Mouse (Mus musculus) forebrain, embryonic 12.5 days (tissue): ENCODE measurements around the gene Nipbl. TPM values are rescaled to one million over a fixed set of nuclear protein-coding genes. Genes with fewer than 3 reads are reported as not detected.
A peak's percentile ranks its signal among the peaks of the same experiment; 100 is the strongest.

Experiments used
- ATAC-seq: fragments of 200-750 bp; cut with Nextera tagmentation; 2 replicates; pipeline ENCODE4 v1.8.0; 2017; ENCODE audit warnings: moderate TSS enrichment; ENCODE audit not compliant: low FRiP score
- H3K27ac ChIP-seq: fragments of 300-500 bp; sonication (generic); 2 replicates; pipeline ENCODE4 v1.5.1; 2016; ENCODE audit warnings: mild to moderate bottlenecking
- H3K27me3 ChIP-seq: fragments of 300-500 bp; sonication (generic); 2 replicates; pipeline ENCODE4 v1.6.1; 2016; ENCODE audit warnings: mild to moderate bottlenecking
- H3K36me3 ChIP-seq: fragments of 300-500 bp; sonication (generic); replicated peaks from 2 replicates; pipeline ENCODE4 v1.6.1; 2016; ENCODE audit warnings: mild to moderate bottlenecking
- H3K4me1 ChIP-seq: fragments of 300-500 bp; sonication (generic); 2 replicates; pipeline ENCODE4 v1.6.1; 2016
- H3K4me2 ChIP-seq: fragments of 300-500 bp; sonication (generic); 2 replicates; pipeline ENCODE4 v1.6.1; 2016; ENCODE audit warnings: mild to moderate bottlenecking, moderate library complexity
- H3K4me3 ChIP-seq: fragments of 300-500 bp; sonication (generic); replicated peaks from 2 replicates; pipeline ENCODE4 v1.5.1; 2016; ENCODE audit warnings: mild to moderate bottlenecking
- H3K9ac ChIP-seq: fragments of 300-500 bp; sonication (generic); 2 replicates; pipeline ENCODE4 v1.6.1; 2016; ENCODE audit warnings: mild to moderate bottlenecking
- H3K9me3 ChIP-seq: fragments of 300-500 bp; sonication (generic); 2 replicates; pipeline ENCODE4 v1.6.1; 2016
- WGBS: fragments of 180-500 bp; shearing (Covaris S2); methylation state at CpG from one replicate; pipeline ENCODE4 v1.1.7; 2016; 5-methylcytosine and 5-hydroxymethylcytosine counted together
- polyA plus RNA-seq: library from polyadenylated mRNA; unstranded; fragments of >200 nt; fragmentation: Nextera tagmentation; extraction: Ambion mirVana; gene quantifications from 2 replicates; pipeline ENCODE4 v1.2.1, GENCODE M21; 2016

The Nipbl gene
- polyA plus RNA-seq, 1 experiment from 2014 or later = 25.0 TPM

DNA sequence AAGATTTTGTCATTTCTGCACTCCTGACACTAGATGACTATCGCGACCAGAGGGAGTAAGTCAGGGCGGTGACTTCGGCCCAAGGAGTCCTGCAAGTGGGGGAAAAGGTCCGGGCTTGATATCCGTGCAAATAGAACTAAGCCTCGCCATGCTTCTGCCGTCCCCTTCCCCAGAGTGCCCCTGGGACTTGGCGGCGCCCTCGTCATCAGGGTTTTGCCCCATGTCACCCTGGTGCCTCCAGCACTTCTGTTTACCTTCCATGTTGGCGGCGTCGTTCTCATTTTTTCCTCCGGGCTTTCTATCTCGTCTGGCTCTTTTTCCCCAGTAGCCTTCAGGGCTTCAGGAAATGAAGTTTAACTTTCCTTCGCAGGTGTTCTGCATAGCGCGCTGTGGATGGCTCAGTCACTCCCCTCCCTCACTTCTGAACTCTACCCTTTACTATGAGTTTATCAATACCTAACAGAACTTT lies 1.7 kb upstream of the Nipbl start:
- Histone ChIP-seq H3K27me3 (no peaks in the 10 kb centered on the region), H3K9me3 (no peaks in the 10 kb centered on the region), H3K4me2 (peak overlapping the region; percentile 76), H3K4me3 (peak overlapping the region; percentile 89), H3K9ac (peak overlapping the region; percentile 98), H3K27ac (0 out of 2 replicates have a peak overlapping the region, but pooled peaks have one; percentile 33), H3K4me1 (peaks cover 30% of the 10 kb centered on the region), H3K36me3 (no peaks in the 10 kb centered on the region)
- WGBS = under 1% methylated on average over 19 of the region's 19 CpGs
- ATAC-seq = no peak

DNA sequence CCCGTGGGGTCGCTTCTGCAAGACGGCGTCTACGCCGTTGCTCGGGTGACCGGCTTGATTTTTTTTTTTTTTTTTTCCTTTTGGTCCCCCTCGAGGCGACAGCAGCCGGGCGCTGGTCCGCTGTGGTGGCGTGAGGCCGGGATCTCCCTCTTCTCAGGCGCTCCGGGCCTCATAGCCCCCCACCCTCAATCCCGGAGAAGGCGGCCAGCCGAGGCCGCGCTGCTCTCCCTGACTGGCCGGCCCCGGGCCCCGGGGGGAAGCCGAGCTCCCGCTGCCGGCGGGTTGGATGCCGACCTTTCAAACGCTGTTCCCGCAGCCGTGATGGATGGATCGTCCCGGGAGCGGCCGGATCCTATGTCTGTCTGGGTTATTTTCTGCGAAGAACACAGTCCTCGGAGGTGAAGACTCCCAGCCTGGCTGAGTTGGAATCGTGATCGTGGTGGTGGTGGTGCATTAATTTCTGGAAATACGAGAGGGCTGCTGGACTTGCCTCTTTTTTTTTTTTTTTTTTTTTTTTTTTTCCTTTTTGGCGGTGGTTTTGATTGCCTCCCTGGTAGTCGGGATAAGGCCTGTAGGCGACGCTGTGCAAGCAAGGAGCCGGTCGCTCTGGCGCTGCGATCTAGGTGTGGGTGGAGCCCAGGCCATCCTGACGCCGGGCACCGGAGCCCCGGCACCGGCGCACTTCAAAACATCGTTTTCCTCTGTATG lies 781 bp upstream of the Nipbl start:
- no peaks in the 10 kb centered on the region for H3K9me3 ChIP-seq
- H3K27me3 ChIP-seq = no peaks in the 10 kb centered on the region
- ATAC-seq = peak; percentile 71
- peaks cover 30% of the 10 kb centered on the region for H3K4me1 ChIP-seq
- no peaks in the 10 kb centered on the region for H3K36me3 ChIP-seq
- H3K27ac ChIP-seq = peak overlapping the region; percentile 99
- H3K4me2 ChIP-seq = peak overlapping the region; percentile 76
- WGBS = under 1% methylated on average over 52 of the region's 57 CpGs
- H3K4me3 ChIP-seq = peak overlapping the region; percentile 89
- H3K9ac ChIP-seq = peak overlapping the region; percentile 98

DNA sequence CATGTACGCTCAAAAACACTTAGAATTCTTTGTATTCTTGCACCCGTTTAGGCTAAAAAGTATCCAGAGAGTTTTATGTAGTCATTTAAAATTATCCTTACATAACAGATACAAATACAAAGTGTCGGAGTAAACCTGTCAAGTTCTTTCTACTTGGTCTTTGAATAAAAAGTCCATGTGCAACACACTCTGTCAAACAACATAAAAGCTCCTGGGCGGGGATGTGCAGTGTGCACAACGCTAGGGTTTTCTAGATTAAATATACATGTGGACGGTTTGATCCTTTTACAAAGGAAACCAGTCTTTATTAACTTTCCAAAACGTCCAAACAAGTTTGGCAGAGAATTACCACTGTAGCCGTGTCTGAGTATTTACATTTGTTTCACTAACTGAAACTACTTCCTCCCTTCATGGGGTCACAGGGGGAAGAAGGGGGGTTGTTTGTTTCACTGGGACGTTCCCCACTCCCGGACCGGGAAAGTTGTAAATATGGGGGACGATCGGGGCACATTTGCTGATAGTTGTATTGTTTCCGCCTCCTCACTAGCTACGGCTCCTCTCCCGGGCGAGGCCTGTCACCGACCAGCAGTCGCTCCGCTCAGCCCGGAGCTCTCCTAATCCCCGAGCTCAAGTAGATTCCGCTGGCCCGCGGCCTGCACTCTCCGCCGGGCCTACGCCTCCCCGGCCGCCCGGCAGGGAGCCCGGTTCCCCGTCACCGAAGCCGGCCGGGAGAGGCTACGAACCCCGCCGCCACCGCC lies 916 bp downstream of the Nipbl start:
- peak overlapping the region; percentile 89 for H3K4me3 ChIP-seq
- H3K27ac ChIP-seq = peak overlapping the region; percentile 99
- under 1% methylated on average over 39 of the region's 40 CpGs for WGBS
- H3K9ac ChIP-seq = peak overlapping the region; percentile 98
- peak overlapping the region; percentile 65 for H3K4me2 ChIP-seq
- peaks cover 30% of the 10 kb centered on the region for H3K4me1 ChIP-seq
- H3K36me3 ChIP-seq = no peaks in the 10 kb centered on the region
- H3K9me3 ChIP-seq = no peaks in the 10 kb centered on the region
- ATAC-seq = peak; percentile 52
- H3K27me3 ChIP-seq = no peaks in the 10 kb centered on the region

DNA sequence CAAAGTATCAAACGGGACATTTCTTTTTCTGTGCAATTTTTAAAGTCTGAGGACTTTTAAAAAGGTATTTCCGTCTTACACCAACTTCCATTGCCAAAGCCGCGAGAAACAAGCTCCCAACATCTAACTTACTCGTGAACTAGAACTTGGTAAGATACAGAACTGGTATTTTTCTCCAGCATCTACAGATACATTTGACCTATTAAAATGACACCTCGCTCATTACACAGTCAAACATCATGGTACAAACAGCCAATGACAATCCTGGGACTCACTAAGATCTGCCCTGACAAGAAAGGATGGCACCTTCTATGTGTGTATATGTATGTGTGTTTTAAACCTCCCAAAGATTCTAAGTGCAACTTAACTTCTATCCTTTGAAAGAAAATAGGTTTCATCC lies 1.5 kb downstream of the Nipbl start:
- Histone ChIP-seq H3K9ac (peak overlapping the region; percentile 98), H3K27ac (peak overlapping the region; percentile 54; the same call in 1 of the 2 replicates), H3K27me3 (no peaks in the 10 kb centered on the region), H3K36me3 (no peaks in the 10 kb centered on the region), H3K4me2 (peak overlapping the region; percentile 65), H3K4me3 (peak overlapping the region; percentile 89), H3K4me1 (peaks cover 28% of the 10 kb centered on the region), H3K9me3 (no peaks in the 10 kb centered on the region)
- no peak for ATAC-seq
- under 1% methylated on average over 6 of the region's 6 CpGs for WGBS

DNA sequence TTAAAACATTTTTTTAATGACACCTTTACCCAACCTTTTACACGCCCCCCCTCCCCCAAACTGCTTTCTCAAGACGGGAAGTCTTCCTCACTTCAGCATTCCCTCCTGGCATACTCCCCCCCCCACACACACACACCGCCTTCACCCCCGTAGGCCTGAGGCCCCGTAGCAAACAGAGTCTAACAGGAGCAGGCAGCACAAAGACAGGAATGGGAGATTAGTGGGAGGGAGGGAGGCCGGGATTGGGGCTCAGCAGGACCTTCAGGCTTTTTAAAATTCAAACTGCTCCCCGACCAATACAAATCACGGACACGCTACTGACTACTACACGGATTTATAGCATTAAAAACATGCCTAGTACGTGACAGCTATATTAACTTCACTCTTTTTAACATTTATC lies 2.1 kb downstream of the Nipbl start:
- H3K4me3 ChIP-seq = peak overlapping the region; percentile 89
- H3K36me3 ChIP-seq = no peaks in the 10 kb centered on the region
- 2% methylated on average over 11 of the region's 11 CpGs for WGBS
- no peaks in the 10 kb centered on the region for H3K27me3 ChIP-seq
- peaks cover 22% of the 10 kb centered on the region for H3K4me1 ChIP-seq
- H3K9me3 ChIP-seq = no peaks in the 10 kb centered on the region
- no peak for ATAC-seq
- H3K4me2 ChIP-seq = peak overlapping the region; percentile 65
- peak overlapping the region; percentile 98 for H3K9ac ChIP-seq
- no peak overlapping the region for H3K27ac ChIP-seq

DNA sequence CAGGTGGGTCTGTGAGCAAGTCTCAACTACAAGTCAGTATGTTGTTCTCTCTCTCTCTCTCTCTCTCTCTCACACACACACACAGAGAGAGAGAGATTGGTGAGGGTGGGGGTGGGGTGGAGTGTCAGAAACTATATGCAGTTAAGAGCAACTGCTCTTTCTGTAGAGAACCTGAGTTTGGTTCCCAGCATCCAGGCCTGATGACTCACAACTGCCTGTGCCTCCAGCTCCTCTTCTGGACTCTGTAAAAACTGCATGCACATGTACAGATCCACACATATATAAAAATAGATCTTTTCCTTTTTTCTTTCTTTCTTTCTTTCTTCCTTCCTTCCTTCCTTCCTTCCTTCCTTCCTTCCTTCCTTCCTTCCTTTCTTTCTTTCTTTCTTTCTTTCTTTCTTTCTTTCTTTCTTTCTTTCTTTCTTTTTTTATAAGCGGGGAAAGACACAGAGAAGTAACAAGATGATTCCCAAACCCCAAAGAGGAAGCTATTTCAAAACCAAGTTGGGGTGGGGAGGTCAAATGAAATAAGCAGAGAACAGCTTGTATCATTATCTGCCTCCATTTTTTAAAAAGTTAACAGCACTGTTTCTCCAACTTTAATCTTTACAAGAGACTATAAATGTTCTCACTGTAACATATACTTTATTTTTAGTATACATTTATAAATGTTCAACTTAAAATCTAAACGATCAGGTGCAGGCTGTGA lies 10.9 kb downstream of the Nipbl start:
- H3K36me3 ChIP-seq = no peaks in the 10 kb centered on the region
- H3K4me3 ChIP-seq = no peak overlapping the region
- H3K9me3 ChIP-seq = no peaks in the 10 kb centered on the region
- H3K4me1 ChIP-seq = no peaks in the 10 kb centered on the region
- 84% methylated on average over 2 of the region's 2 CpGs for WGBS
- H3K27me3 ChIP-seq = no peaks in the 10 kb centered on the region
- no peak overlapping the region for H3K9ac ChIP-seq
- H3K27ac ChIP-seq = no peak overlapping the region
- H3K4me2 ChIP-seq = no peak overlapping the region
- ATAC-seq = no peak

DNA sequence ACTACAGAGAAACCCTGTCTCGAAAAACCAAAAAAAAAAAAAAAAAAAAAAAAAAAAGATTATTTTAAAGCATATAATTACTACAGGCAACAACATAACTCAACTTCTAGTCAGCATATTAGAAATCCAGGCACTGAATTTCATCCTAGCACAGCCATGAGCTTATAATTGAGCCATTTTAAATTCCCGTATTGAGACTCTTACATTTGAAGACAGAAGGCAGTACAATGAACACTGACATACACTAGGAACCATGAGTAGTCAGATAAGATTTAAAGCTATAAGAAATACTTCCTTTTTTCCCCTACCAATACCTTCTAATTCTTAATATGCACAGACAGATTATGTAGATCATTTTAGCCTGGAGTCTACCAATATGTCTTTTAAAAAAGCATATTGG lies 11.7 kb downstream of the Nipbl start:
- Histone ChIP-seq H3K27me3 (no peaks in the 10 kb centered on the region), H3K4me2 (no peak overlapping the region), H3K27ac (no peak overlapping the region), H3K9ac (no peak overlapping the region), H3K4me1 (no peaks in the 10 kb centered on the region), H3K9me3 (no peaks in the 10 kb centered on the region), H3K4me3 (no peak overlapping the region), H3K36me3 (no peaks in the 10 kb centered on the region)
- WGBS = 98% methylated on average over 2 of the region's 2 CpGs
- ATAC-seq = no peak

DNA sequence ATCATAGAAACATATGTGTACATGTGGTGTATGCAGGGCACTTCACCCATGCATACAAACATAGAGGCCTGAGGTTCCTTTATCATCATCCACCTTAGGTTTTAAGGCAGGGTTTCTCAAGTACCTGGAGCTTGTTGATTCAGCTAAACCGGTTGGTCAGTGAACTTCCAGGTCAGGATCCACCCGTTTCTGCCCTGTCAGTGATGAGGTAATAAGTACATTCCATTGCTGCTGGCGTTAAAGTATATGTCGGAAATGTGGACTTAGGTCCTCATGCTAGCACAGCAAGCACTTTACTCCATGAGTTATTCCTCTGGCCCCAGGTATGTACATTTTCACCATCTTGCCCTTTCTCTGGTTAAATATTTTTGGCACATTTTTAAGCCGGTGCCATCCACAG lies 14.8 kb downstream of the Nipbl start:
- Histone ChIP-seq H3K4me1 (no peaks in the 10 kb centered on the region), H3K9ac (no peak overlapping the region), H3K36me3 (no peaks in the 10 kb centered on the region), H3K27ac (no peak overlapping the region), H3K9me3 (no peaks in the 10 kb centered on the region), H3K4me2 (no peak overlapping the region), H3K4me3 (no peak overlapping the region), H3K27me3 (no peaks in the 10 kb centered on the region)
- WGBS = 90% methylated on average over 5 of the region's 5 CpGs
- ATAC-seq = no peak

DNA sequence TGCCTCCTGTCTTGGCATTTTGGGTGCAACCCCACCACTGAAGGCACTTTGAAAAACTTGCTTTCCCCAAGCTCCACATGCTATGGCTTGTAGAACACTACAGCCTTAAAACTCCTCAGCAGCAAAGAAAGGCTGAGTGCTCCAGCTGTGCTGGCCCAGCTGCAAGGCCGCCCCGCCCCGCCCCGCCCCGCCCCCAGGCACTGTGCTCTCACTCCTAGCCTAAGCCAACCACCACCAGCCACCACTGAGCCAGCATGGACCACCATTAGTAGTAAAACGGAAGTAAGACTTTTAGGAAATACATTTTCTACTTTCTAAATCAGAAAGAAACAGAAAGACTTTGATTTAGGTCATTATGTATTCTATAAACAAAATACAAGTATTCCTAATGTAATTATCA lies 23.4 kb downstream of the Nipbl start:
- 24% methylated on average over 6 of the region's 6 CpGs for WGBS
- peaks cover 3% of the 10 kb centered on the region; the same call in 1 of the 2 replicates for H3K4me1 ChIP-seq
- no peak overlapping the region for H3K9ac ChIP-seq
- H3K27ac ChIP-seq = no peak overlapping the region
- H3K27me3 ChIP-seq = no peaks in the 10 kb centered on the region
- H3K36me3 ChIP-seq = no peaks in the 10 kb centered on the region
- H3K4me3 ChIP-seq = no peak overlapping the region
- no peaks in the 10 kb centered on the region for H3K9me3 ChIP-seq
- no peak overlapping the region for H3K4me2 ChIP-seq
- no peak for ATAC-seq

DNA sequence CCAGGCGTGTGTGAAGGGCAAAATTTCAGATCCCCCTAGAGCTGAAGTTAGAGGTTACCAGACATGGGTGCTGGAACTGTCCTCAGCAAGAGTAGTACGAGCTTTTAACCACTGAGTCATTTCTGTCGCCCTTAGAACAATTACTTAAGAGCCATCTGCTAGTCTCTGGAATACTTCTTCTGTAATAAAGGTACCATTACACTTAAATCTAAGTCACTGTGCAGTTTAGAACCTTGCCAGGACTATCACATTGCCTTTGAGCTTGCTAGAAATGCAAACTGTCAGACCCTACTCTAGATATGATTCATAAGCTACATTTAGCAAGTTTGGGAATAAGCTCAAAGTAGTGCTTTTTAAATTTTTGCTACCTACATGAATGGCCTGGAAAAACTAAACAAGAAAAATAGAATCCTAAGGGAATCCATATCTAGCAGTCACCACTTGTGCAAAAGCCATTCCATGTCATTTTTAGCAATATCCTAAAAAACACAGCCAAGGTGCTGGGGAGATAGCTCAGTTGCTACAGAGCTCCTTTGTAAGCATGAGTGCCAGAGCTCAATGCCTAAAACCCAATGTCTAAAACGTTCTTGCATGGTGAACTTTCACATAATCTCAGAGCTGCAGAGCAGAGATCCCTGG lies 27.6 kb downstream of the Nipbl start:
- Histone ChIP-seq H3K9me3 (no peaks in the 10 kb centered on the region), H3K4me3 (no peak overlapping the region), H3K36me3 (no peaks in the 10 kb centered on the region), H3K9ac (no peak overlapping the region), H3K4me1 (peaks cover 3% of the 10 kb centered on the region; the same call in 1 of the 2 replicates), H3K27ac (no peak overlapping the region), H3K27me3 (no peaks in the 10 kb centered on the region), H3K4me2 (no peak overlapping the region)
- WGBS = 79% methylated on average over 4 of the region's 4 CpGs
- ATAC-seq = no peak

DNA sequence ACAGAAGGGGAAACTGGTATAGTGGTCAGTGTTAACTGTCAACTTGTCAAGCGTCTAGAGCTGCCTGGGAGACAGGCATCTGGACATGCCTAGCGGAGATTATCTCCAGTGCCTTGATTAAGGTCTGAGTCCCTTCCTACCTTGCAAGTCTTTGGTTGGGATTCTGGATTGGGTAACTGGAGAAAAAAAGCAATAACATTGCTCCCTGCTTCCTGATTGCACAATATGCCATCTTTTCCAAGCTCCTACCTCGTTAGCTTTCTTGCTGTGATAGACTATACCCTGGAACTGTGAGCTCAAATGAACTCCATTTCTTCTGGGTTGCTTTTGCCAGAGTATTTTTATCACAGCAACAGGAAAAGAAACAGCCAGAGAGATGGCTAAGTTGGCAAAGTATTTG lies 30.9 kb downstream of the Nipbl start:
- no peaks in the 10 kb centered on the region for H3K27me3 ChIP-seq
- H3K9ac ChIP-seq = no peak overlapping the region
- WGBS = 93% methylated on average over 3 of the region's 3 CpGs
- H3K9me3 ChIP-seq = no peaks in the 10 kb centered on the region
- H3K4me3 ChIP-seq = no peak overlapping the region
- no peaks in the 10 kb centered on the region for H3K4me1 ChIP-seq
- H3K27ac ChIP-seq = no peak overlapping the region
- no peak for ATAC-seq
- no peak overlapping the region for H3K4me2 ChIP-seq
- H3K36me3 ChIP-seq = no peaks in the 10 kb centered on the region

DNA sequence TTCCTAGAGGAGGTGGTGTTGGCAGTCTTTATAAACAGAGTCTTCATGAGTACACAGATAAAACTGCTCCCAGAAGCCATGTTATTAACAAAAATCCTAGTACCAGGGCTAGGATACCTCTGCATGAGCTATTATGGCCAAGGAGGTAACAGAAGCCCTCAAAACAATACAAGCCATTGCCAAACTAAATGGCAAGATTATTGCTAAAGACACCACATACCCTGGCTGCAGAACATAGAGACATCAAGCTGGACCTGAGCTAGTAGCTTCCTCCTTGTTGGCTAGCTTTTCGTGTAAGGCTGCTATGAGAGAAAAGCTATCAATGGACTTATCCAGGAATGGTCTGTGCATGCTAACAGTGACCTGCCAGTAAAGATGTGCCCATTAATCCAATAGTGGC lies 32.4 kb downstream of the Nipbl start:
- Histone ChIP-seq H3K4me2 (no peak overlapping the region), H3K9ac (no peak overlapping the region), H3K27me3 (no peaks in the 10 kb centered on the region), H3K4me1 (no peaks in the 10 kb centered on the region), H3K9me3 (no peaks in the 10 kb centered on the region), H3K36me3 (no peaks in the 10 kb centered on the region), H3K27ac (no peak overlapping the region), H3K4me3 (no peak overlapping the region)
- no peak for ATAC-seq
- WGBS = 88% methylated on average over 1 of the region's 1 CpGs
